Mouse (Mus musculus) fat pad, adult 2 months (tissue): ENCODE results near the gene Kdm4b.

Experiments
- DNase-seq: peaks from one replicate; pipeline ENCODE4 v3.0.0-alpha.2; 2011; ENCODE audit warnings: low read depth, low spot score; ENCODE audit errors: extremely low read depth

Kdm4b gene

DNA sequence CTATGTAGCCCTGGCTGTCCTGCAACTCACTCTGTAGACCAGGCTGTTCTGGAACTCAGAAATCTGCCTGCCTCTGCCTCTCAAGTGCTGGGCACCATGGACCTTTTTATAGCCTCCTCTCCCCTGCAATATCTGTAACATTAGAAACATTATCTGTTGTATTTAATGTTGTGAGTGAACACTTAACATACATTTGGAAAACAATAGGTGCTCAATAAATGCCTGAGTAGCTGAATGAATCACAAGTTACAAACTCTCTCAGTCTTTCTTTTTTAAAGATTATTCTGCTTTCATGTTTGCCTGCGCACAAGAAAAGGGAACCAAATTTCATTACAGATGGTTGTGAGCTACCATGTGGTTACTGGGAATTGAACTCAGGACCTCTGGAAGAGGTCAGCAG, 27.6 kb upstream of the Kdm4b start:
- DNase-seq, result no peak

DNA sequence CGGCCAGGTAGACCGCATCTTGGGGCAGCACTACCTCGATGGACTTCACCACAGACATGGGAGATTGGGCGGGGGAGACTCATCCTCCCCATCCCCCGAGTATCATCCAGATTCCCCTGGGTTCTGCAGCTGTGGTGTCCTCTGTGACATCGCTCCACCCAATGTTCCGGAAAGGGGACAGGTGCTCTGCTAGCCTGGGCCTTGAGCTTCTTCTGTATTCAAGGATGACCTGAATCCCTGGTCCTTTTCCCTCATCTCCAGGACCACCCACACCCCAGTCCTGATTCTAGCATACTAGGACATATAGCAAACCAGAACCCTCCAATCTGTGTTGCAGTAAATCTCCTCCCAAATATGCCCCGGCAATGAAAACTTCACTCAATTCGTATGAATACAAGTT, 25.7 kb upstream of the Kdm4b start, which contains the start of gene Arrdc5:
Gene Arrdc5 (minus strand): TSS at position 101 of the 400 bp plus-strand sequence.
- no peak for DNase-seq

DNA sequence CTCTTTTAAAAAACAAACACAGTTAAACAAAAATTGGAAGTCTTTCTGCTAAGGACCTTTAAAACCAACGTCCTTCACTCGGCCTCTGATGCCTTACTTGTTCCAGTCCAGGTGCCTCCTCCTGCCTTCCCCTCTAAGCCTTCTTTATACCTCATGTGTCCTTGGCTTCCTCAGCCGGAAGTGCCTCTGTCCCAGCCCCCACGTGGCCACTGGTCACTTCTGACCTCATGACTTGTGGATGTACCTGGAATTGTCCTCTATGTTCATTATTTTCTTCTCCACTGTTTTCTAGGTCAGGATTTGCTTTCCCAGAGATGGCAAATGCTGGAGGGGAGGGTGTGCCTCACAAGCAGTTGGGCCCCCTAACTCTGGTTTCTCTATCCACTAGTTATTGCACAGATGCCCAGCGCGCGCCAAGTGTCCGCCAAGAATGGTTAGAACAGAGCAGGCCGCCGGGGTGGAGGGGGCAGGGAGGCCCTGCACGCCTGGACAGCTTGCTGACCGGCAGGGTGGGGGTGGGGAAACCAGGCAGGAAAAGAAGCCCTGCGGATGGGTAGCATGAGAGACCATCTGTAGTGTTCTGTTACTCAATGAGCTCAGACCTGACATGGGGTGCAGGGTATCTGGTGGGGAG, 23.4 kb upstream of the Kdm4b start:
- no peak for DNase-seq

DNA sequence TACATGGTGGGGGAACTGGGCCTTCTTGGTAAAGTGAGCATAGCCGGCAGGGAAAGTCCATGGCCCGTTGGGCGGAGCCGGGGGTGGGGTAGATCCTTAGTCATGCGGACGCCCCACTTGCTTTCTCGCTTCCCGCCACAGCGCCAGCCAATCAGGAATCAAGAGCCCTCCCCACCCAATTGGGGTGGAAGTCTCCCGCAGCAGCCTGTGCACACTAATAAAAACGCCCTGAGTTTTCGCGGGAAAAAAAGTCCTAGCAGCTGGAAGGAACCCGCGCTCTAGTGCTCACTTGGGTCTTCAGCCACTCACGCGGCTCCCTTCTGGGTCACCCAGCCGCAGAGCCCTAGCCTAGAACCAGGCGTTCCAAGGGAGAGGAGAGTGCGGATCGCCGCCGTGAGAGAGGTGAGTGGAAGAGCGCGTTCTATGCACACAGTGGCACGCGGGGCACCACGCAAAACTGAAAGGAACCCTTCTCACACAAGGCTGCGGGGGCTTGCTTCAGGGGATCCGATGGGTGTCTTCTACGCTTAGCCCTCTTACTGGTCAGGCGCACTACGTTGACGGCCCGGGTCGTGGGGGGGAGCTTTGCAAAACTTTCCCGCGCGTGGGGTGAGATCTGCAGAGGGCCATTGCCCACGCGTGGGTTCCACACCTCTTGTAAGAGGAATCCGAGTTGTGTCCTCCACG, 22.6 kb upstream of the Kdm4b start, which contains the start of gene Uhrf1:
Gene Uhrf1 (plus strand): TSS at position 162 of the 687 bp plus-strand sequence.
- no peak for DNase-seq

DNA sequence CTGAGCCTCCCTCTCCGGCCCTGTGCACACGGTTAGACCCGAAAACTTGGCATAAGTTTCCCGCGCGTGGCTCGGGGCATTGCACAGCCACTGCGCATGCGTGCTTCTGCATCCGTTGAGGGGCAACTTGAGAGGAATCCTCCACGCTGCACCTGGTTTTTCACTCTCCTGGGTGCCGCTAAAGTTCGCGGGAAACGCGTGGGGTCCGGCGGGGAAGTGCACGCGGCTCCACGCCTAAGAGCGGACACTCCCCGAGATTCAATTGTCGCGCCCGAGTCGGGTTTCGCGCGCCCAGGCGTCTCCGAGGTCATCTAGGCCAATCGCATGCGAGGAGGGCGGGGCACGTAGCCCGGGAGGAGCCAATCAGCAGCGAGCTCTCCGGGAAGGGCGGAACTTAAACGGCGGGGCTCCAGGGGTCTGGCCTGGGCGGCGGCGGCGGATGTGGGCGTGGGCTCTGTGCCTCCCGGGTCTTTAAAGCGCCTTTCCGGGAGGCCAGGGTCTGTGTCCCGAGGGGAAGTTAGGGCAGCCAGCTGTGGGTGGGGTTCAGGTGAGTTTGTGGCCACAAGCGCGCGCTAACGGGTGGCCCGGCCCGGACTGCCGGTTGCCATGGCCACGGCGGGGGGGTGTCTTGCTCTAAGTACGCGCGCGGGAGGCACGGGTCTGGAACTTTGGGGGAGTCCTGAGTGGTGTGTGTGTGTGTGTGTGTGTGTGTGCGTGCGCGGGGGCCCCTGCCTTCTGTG, 21.8 kb upstream of the Kdm4b start:
- no peak for DNase-seq

DNA sequence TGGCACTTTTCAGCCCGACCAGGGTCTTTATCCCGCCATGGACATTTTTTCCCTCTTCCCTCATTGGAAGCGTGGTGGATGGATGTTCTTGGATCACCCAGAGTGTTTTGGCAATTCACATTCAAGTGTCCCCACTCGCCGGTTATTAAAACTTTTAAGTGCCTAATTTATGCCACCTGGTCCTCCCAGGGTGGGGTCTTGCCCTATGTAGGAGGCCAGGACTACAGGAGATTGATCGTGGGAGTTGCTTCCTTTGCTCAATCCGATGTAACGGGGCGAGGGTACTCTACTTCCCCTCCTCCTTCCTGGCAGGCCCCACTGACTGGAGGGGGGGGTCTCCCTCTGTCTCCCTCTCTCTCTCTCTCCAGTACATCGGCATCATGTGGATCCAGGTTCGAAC, 21.1 kb upstream of the Kdm4b start:
- no peak for DNase-seq

DNA sequence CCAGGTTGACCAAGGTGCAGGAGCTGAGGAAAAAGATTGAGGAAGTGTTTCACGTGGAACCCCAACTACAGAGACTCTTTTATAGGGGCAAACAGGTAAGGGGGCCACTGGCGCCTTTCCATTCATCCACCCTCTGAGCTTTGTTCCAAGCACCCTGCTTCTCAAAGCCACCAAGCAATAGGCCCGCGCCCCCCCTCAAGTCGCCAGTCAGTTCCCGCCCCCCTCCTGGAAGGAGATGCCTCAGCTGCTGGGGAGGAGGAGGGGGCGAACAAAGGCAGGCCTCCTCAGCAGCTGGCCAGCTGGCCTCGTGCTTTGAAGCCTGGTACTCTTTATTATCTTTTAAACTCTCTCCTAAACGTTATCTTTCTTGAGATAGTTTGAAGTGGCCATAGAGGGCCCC, 20.7 kb upstream of the Kdm4b start:
- DNase-seq, result no peak

DNA sequence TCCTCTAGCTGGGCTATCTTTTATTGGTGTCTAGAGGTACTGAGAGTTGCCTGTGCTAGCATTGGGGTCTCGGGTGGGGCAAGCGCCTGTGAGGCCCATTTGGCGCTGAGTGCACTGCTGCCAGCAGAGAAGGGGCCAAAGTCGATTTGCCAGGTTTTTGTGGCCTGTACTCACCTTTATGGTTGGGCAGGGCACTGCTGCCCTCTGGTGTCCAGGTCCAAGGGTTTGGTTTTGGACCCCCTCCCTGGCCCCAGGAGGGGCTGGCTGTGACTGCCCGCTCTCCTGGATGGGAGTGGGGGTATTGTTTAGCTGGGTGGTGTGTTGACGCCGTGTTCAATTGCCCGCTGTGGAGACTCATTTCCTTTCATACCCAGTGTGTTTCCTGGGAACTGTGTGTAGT, 20.0 kb upstream of the Kdm4b start:
- DNase-seq, result no peak

DNA sequence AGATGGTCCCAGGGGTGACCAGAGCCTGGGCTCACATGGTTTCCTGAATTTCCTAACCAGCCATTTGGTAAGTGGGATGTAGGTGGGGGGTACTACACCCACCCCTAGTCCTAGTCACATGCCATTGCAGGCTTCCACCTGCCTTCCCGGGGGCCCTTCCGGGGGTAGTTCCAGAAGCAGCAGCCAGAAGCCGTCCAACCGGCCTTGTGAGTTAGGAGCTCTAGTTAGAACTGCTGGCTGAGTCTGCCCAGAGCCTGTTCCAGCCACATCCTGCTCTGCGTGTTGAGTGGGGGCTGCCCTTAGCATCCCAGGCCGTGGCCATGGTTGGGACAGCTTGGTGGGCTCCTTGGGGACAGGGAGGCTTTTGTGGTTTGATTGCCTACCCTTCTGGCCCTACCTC, 17.8 kb upstream of the Kdm4b start:
- no peak for DNase-seq

DNA sequence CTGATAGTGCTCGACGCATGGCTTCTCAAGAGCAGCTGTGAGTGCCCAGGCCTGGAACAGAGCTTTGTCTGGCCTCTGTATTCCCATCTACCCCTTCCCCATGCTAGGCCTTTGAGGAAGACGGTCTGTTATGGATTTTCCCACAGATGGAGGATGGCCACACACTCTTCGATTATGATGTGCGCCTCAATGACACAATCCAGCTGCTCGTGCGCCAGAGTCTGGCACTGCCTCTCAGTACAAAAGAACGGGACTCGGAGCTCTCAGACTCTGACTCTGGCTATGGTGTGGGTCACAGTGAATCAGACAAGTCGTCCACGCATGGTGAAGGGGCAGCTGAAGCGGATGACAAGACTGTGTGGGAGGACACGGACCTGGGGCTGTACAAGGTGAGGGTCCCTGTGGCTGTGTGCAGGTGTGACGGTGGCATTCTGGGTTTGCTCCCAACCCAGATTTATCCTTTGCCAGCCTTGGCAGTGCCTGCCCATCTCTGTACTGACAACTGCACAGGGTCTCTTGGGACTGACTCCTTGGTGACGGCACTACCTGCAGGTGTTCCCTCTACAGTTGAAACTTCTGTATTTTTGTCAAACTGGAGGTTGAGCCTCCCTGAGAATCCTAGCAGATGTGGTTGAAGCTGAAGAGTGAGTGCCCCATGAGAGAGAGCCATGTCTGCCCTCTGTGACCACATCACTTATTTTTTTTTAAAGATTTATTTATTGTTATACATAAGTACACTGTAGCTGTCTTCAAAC, 16.5 kb upstream of the Kdm4b start:
- no peak for DNase-seq

DNA sequence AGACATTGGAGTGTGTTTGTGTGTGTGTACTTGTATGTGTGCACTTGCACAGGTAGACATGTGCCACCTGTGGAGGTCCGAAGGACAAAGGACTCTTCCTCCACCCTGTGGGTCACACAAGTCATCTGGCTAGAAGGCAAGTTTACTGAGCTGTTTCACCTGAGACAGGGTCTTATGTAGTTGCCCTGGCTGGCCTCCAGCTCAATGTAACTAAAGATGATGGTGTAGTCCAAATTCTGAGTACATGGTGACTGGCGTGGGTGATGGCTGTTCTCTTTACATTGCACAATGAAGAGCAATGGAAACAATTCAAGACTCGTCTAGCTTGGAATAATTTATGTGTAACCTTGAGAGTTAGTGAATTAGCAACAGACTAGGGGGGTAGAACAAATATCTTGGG, 1.4 kb upstream of the Kdm4b start:
- DNase-seq, result peak; percentile 69

DNA sequence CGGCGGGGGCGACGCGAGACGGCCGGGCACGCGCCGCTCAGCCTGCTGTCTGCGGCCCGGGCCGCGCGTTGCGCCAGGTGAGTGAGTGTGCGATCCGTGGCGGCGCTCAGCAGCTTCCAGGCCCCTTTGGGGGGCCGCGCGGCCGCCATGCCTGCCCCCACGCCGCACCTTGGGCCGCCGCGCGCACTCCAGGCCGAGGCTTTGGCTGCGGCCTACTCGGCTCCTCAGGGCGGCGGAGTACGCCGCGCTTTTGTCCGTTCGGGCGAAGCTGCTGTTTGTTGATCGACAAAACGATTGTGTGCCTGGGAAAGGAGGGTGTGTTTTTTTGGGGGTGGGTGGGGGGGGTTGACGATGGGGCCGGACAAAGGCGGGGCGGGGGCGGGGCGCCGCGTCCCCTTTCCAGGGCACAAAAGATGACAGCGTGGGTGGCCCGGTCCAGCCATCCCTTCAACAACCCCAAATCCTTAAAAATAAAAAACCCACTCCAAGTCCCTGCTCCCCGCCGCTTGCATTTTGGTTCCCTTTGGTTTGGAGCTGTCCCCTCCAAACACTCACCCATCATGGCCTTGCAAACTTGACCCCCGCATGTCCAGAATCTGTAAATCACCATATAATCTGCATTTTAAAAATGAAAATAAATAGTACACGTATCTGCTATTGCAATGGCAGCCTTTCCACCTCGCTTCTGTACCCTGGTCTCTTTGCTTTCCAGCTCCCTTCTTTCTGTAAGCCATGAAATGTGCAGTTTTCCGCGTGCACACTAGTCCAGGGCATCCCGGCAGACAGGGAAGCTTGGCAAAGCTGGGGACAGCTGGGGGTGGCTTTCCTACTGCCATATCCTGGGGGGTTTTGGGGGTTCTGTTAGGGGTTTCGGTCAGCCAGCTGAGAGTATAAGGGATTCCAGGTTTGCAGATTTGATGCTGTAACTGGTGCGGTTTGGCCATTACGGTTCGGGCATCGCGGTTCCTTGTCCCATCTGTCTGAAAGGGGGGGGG, 588 bp downstream of the Kdm4b start:
- DNase-seq, result no peak

DNA sequence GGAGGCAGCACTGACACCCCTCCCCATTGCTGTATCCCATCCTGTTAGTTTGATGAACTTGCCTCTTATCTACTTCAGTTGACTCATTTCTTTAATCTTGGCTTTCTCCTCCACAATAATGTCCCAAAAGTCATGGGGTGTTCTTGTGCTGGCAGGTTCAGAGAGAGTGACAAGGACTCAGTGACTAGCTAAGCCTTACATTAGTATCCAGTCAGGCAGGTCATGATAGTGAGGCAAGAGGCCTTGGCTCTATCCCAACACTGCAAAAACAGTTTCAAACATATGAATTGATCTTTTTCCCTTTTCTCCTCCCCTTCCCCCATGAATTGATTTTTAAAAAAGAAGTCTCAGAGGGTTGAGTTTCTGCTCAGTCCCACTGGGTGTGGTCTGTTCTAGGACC, 3.4 kb downstream of the Kdm4b start:
- DNase-seq, result peak; percentile 45

DNA sequence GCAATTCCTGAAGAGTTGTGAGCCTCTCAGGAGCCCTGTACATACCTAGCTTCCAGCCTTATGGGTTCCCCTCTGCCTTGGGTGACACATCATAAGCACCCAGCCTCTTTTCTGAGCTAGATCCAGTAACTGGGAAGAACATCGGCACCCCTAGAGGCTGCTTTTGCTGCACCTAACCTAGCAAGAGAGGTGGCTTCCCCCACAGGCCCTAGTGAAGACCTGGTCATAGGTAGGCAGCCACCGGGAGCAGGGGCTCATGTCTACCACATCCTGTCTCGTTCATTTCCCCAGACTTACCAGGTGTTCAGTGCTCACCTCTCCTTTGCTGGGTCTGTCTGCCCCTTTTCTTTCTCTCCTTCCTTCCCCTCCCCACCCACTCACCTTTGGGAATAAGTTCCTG, 4.5 kb downstream of the Kdm4b start:
- no peak for DNase-seq

DNA sequence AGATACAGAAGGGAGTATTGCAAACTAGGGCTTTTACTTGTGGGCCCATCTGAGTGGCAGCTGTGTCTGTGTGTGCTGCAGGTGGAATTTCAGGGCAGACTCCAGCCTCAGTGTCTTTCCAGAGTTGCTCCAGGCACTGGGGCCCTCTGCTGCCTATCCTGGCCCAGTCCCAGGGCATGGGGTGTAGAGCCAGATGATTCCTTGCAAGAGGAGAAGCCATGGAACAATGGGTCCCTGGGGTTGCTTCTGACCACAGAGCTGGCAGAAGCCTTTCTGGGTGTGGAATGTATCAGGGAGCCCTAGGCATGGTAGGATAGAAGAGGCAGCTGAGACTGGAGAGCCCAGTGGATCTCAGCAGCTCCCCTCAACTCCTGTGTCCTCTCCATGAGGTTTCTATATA, 5.4 kb downstream of the Kdm4b start:
- peak; percentile 42 for DNase-seq

DNA sequence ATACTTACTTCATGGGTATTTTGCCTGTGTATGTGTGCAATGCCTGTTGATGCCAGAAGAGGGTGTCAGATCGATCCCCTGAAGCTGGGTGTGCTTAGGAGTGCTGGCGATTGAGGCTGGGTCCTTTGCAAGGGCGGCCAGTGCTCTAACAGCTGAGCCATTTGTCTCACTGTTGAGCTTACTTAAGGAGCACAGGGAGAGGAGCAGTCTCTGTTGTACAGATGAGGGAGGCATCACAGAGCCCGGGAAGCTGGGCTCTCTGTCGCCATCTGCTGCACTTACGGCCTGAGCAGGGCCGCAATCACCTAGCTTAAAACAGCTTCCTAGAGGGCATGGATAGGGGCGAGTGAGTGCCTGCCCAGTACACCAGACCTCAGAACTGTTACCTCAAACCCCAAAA, 7.1 kb downstream of the Kdm4b start:
- no peak for DNase-seq

DNA sequence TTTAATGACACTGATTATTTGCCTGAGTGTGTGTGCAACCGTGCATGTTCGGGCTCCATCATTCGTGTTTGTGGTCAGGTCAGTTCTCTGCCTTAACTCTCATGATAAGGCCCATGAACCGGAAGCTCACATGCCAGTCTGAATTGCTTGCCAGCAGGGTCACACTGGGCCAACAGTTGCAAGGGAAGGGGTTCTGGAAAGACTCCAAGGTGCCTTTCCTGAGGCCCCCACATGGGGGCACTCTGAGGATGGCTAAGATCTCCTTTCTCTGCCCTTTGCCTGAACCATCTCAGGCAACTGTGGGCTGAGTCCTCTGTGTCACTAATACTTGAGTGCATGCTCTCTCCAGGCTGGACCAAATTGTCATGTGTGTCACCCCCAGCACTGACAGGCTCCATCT, 11.3 kb downstream of the Kdm4b start:
- no peak for DNase-seq

DNA sequence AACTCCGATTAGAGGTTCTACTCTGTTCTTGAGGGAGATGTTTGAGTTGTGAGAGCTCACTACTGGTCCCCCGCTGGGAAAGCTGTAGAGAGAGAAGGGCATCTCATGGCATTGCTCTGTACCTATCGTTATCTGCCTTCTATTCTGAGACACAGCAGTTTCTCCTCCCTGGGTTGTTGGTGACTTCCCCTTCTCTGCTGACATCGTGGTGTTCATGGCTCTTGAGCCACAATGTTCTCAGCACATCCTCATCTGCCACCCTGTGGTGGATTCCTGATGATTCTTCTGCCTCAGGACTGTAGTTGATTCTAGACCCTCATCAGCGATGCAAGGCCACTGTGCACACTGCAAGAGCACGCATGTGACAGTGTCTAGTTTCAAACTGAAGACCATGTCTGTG, 11.9 kb downstream of the Kdm4b start:
- no peak for DNase-seq

DNA sequence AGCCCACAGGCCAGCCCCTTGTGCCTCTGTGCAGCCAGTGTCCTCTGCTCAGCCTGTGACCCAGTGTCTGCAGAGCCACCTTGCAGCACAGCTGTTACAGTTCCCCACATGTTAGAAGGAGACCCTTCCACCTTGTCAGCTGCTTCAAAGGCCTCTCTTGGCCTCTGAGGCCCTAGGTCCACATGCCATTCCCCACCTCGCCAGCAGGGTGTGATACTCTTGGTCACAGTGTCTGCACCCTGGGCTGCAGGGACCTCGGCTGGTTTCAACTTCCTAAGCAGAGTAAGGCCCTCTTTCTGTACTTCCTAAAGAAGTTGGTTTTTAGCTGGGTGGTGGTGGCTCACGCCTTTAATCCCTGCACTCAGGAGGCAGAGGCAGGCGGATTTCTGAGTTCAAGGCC, 13.0 kb downstream of the Kdm4b start:
- no peak for DNase-seq

DNA sequence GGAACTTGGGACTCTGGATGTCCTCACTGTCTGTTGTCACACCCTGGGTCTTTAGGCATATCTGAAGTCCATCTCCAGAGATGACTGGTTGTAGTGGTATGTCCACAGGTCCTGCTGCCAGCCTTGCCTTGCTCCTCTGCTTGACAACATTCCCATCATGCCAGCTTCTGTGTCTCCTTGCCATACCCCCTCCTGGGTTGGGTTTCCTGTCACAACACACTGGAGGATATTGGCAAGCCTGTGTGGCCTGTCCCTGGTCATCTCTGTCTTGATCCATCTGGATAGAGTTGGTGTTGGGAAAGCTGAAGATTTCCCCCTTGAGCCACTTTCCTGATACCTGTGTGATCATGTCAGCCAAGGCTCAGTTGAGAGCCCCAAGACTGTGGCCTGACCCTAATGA, 14.9 kb downstream of the Kdm4b start:
- no peak for DNase-seq
